Mouse (Mus musculus) embryonic fibroblast, embryonic 13.5 days (primary cell): ENCODE data around the gene Cenpi.

ENCODE experiments used
- CTCF ChIP-seq: IDR thresholded peaks from 2 replicates; pipeline ENCODE4 v1.5.1; 2011; ENCODE audit warnings: mild to moderate bottlenecking, control low read depth, low read length, moderate library complexity, borderline replicate concordance; ENCODE audit not compliant: insufficient read depth
- POLR2A ChIP-seq: IDR thresholded peaks from 2 replicates; pipeline ENCODE4 v1.6.1; 2011; ENCODE audit warnings: low read depth, mild to moderate bottlenecking, control low read depth, low read length, moderate library complexity

DNA sequence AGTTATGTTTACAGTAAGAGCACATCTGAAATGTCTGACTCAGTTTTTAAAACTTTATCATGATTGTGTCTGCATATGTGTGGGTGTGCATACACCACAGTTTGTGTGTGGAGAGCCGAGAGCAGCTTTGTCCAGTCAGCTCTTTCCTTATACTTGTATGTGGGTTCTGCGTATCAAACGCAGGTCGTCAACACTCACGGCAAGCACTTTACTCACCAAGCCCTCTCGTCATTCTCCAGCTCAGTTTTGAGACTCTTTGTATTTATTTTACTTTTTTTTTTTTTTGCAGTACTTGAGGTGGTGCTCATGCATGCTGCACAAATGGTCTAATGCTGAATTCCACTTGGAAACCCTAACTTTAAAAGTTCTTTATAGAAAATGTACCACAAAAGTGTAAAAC, 42.3 kb downstream of the Cenpi start:
- TF ChIP-seq POLR2A (no peak), CTCF (no peak)
